Mouse (Mus musculus) limb, embryonic 13.5 days (tissue): ENCODE measurements around the gene Obox5. TPM values are rescaled to one million over a fixed set of nuclear protein-coding genes. Genes with fewer than 3 reads are reported as not detected.
"Not testable (repeated sequence)": the region's sequence is repeated elsewhere in the genome, so short reads cannot be mapped to it uniquely, and the experiment has no call there.

ENCODE experiments used
- ATAC-seq: fragments of 200-750 bp; cut with Nextera tagmentation; 2 replicates; pipeline ENCODE4 v1.8.0; 2017; ENCODE audit warnings: low read depth, moderate number of reproducible peaks, moderate TSS enrichment; ENCODE audit not compliant: low FRiP score
- H3K27ac ChIP-seq: fragments of 300-500 bp; sonication (generic); 2 replicates; pipeline ENCODE4 v1.5.1; 2015; ENCODE audit warnings: inconsistent platforms, mild to moderate bottlenecking, moderate library complexity
- H3K27me3 ChIP-seq: fragments of 300-500 bp; sonication (generic); 2 replicates; pipeline ENCODE4 v1.6.1; 2015; ENCODE audit warnings: mild to moderate bottlenecking, inconsistent platforms
- H3K36me3 ChIP-seq: fragments of 300-500 bp; sonication (generic); 2 replicates; pipeline ENCODE4 v1.6.1; 2015; ENCODE audit warnings: inconsistent platforms, mild to moderate bottlenecking, moderate library complexity
- H3K4me1 ChIP-seq: fragments of 300-500 bp; sonication (generic); 2 replicates; pipeline ENCODE4 v1.6.1; 2015; ENCODE audit warnings: inconsistent platforms
- H3K4me2 ChIP-seq: fragments of 300-500 bp; sonication (generic); replicated peaks from 2 replicates; pipeline ENCODE4 v1.6.1; 2015; ENCODE audit warnings: inconsistent platforms, mild to moderate bottlenecking, moderate library complexity
- H3K4me3 ChIP-seq: fragments of 300-500 bp; sonication (generic); 2 replicates; pipeline ENCODE4 v1.5.1; 2015; ENCODE audit warnings: moderate library complexity, mild to moderate bottlenecking, inconsistent platforms
- H3K9ac ChIP-seq: fragments of 300-500 bp; sonication (generic); 2 replicates; pipeline ENCODE4 v1.6.1; 2015; ENCODE audit warnings: mild to moderate bottlenecking, inconsistent platforms
- H3K9me3 ChIP-seq: fragments of 300-500 bp; sonication (generic); 2 replicates; pipeline ENCODE4 v1.6.1; 2016; ENCODE audit warnings: inconsistent platforms
- WGBS: fragments of 180-500 bp; shearing (Covaris S2); methylation state at CpG from one replicate; pipeline ENCODE4 v1.1.7; 2015; 5-methylcytosine and 5-hydroxymethylcytosine counted together
- polyA plus RNA-seq: library from polyadenylated mRNA; unstranded; fragments of >200 nt; fragmentation: Nextera tagmentation; extraction: Ambion mirVana; gene quantifications from 2 replicates; pipeline ENCODE4 v1.2.1, GENCODE M21; 2015

Obox5 gene
- polyA plus RNA-seq = not detected in 2 replicates

DNA sequence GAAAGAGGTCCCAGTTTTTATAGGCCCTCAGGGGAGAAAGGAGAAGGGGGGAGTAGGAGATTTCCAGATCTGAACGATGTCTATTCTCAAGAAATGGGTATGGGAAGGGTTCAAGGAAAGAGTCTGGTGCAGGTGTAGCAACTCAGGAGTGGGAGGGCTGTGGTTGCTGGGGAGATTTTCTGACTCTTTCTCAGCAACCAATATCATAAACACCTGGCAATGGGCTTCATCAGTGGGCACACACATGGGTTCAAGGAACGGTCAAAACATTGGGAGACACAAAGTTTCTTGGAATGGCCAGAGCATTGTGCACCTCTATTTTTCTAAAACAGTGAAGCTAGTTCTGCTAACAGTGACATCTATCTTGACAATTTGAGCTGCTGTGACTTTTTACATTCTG, at the start of gene Obox5:
Gene Obox5, plus strand, starts transcription at position 301 of the 400 bp plus-strand sequence.
- ATAC-seq, H3K4me2 ChIP-seq, H3K4me1 ChIP-seq, H3K36me3 ChIP-seq, H3K4me3 ChIP-seq, H3K9ac ChIP-seq, H3K27me3 ChIP-seq, H3K27ac ChIP-seq: not testable (repeated sequence)
- WGBS = 82% methylated on average over 2 of the region's 2 CpGs
- H3K9me3 ChIP-seq = peaks cover 28% of the 10 kb centered on the region

DNA sequence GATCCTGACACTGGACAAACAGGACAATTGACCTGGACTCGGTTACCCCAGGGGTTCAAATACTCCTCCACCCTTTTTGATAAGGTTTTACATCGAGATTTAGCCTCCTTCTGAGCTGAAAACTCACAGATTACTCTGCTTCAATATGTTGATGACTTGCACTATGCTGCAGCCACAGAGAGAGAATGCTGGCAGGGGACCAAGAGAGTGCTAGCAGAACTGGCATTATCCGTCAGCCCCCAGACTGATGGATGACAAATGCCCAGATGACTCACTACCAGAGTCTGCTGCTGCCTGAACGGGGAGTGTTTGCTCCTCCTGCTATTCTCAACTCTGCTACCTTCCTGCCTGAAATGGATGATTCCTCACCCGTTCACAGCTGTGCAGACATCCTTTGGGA, 635 bp upstream of the Obox5 start:
- WGBS = 64% methylated on average over 5 of the region's 5 CpGs
- not testable (repeated sequence) for ATAC-seq, H3K4me3 ChIP-seq, H3K27me3 ChIP-seq, H3K27ac ChIP-seq, H3K4me2 ChIP-seq, H3K9ac ChIP-seq, H3K36me3 ChIP-seq, H3K4me1 ChIP-seq
- peaks cover 28% of the 10 kb centered on the region for H3K9me3 ChIP-seq

Other genes with a start within 250 kb of the Obox5 start
- not detected in 2 replicates for gene Obox3, start 110.2 kb upstream of the Obox5 start, polyA plus RNA-seq
- gene Obox6, start 89.5 kb downstream of the Obox5 start, polyA plus RNA-seq = not detected in 2 replicates
- not detected in 2 replicates for gene Crx, start 129.8 kb downstream of the Obox5 start, polyA plus RNA-seq
- gene Crxos, start 132.5 kb downstream of the Obox5 start, polyA plus RNA-seq = not detected in 2 replicates
- gene Selenow, start 172.3 kb downstream of the Obox5 start, polyA plus RNA-seq = 943 and 963 TPM in 2 replicates
- gene Nop53, start 195.9 kb downstream of the Obox5 start, polyA plus RNA-seq = 184 and 201 TPM in 2 replicates
- gene Ehd2, start 217.4 kb downstream of the Obox5 start, polyA plus RNA-seq = 25.3 and 29.9 TPM in 2 replicates